Mouse (Mus musculus) heart, adult 2 months (tissue): Measurements from ENCODE around the gene Slc24a3. TPM values are rescaled to one million over a fixed set of nuclear protein-coding genes. Genes with fewer than 3 reads are reported as not detected.

ENCODE experiments used
- DNase-seq, 2 experiments: peaks; one replicate each; pipeline ENCODE4 v3.0.0; 2021
- H3K27ac ChIP-seq: fragments of 200-600 bp; 2 replicates; pipeline ENCODE4 v1.8.1; 2022
- H3K27me3 ChIP-seq: fragments of 200-500 bp; 2 replicates; pipeline ENCODE4 v1.6.1; 2012; ENCODE audit warnings: mild to moderate bottlenecking, low read length, inconsistent platforms, mixed read lengths; ENCODE audit not compliant: control insufficient read depth, insufficient read depth
- H3K36me3 ChIP-seq: fragments of 200-500 bp; 2 replicates; pipeline ENCODE4 v1.6.1; 2012; ENCODE audit warnings: low read length, inconsistent platforms; ENCODE audit not compliant: control insufficient read depth, insufficient read depth
- H3K4me1 ChIP-seq: fragments of 200-500 bp; 2 replicates; pipeline ENCODE4 v1.6.1; 2011; ENCODE audit warnings: low read length; ENCODE audit not compliant: control insufficient read depth, insufficient read depth
- H3K4me3 ChIP-seq: fragments of 200-600 bp; 2 replicates; pipeline ENCODE4 v1.8.1; 2022
- H3K79me2 ChIP-seq: fragments of 200-500 bp; replicated peaks from 2 replicates; pipeline ENCODE4 v1.6.1; 2012; ENCODE audit warnings: mild to moderate bottlenecking, inconsistent platforms, low read length, moderate library complexity, mixed read lengths; ENCODE audit not compliant: control insufficient read depth, insufficient read depth
- H3K9ac ChIP-seq: fragments of 200-500 bp; 2 replicates; pipeline ENCODE4 v1.6.1; 2012; ENCODE audit warnings: low read depth, mild to moderate bottlenecking, control low read depth, inconsistent platforms, low read length, mixed read lengths
- CTCF ChIP-seq: fragments of 200-600 bp; IDR thresholded peaks from 2 replicates; pipeline ENCODE4 v1.8.1; 2022; ENCODE audit warnings: antibody characterized with exemption, mild to moderate bottlenecking, moderate library complexity
- EP300 ChIP-seq: fragments of 200-500 bp; IDR thresholded peaks from 2 replicates; pipeline ENCODE4 v1.6.1; 2011; ENCODE audit warnings: low read depth, low read length, control low read depth; ENCODE audit not compliant: insufficient read depth
- POLR2A ChIP-seq: fragments of 200-500 bp; IDR thresholded peaks from 2 replicates; pipeline ENCODE4 v1.6.1; 2011; ENCODE audit warnings: mild to moderate bottlenecking, low read depth, low read length, control low read depth; ENCODE audit not compliant: insufficient read depth
- WGBS: fragments of 180-500 bp; shearing (Covaris S2); methylation state at CpG from one replicate; pipeline ENCODE4 v1.1.7; 2018; 5-methylcytosine and 5-hydroxymethylcytosine counted together
- intact Hi-C: fragments of 180-260 bp; cut with DNase I; formaldehyde crosslinking; loops from one replicate; pipeline ENCODE4 v1.15.1; 2025
- polyA plus RNA-seq: library from polyadenylated mRNA; depleted of rRNA; stranded (reverse); fragments of >200 nt; gene quantifications from 2 replicates; pipeline ENCODE4 v1.2.3, GENCODE M21; 2012
- total RNA-seq, 2 experiments: library from RNA; stranded (reverse); gene quantifications; 2 replicates each; pipeline ENCODE4 v1.2.3; 2021

The Slc24a3 gene
- total and polyA plus RNA-seq, 3 experiments, result 2.7 to 3.6 (median 2.8) TPM

- intact Hi-C loops, result no loop called here
- no peak for DNase-seq
- no peaks in the 10 kb centered on the region for H3K79me2 ChIP-seq
- H3K4me3 ChIP-seq, result no peak overlapping the region
- no peaks in the 10 kb centered on the region for H3K4me1 ChIP-seq
- no peak overlapping the region for H3K27ac ChIP-seq
- 61% methylated on average over 3 of the region's 3 CpGs for WGBS
- TF ChIP-seq CTCF (no peak), POLR2A (no peak), EP300 (no peak)
- no peaks in the 10 kb centered on the region for H3K36me3 ChIP-seq
- no peaks in the 10 kb centered on the region for H3K27me3 ChIP-seq
- H3K9ac ChIP-seq, result no peak overlapping the region
Observed at GRCm38 (mm10) chr2:145682924-145683323, 515.4 kb downstream of the Slc24a3 start.

DNA sequence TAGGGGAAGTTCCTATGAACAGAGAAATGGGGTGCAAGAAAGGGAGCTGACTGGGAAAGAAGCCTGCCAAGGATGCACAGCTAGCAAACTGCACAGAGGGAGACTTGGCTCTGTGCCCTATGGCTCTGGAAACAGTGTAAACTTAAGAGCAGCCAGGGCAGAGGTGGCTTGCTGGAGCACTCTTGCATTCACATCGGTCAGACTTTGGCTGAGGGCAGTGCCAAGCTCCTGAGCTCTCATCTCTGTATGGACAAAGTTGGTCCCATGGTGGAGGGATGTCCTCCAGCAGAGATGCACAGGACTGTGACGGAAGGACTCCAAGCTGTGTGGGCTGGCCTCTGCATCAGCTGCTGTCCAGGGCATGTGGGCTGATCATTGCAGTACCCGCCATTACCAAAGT is 516.0 kb downstream of the Slc24a3 start:
- DNase-seq, result peak; percentile 32 to 46
- Histone ChIP-seq H3K9ac (no peak overlapping the region), H3K27ac (no peak overlapping the region), H3K4me3 (no peak overlapping the region), H3K4me1 (no peaks in the 10 kb centered on the region), H3K27me3 (no peaks in the 10 kb centered on the region), H3K79me2 (no peaks in the 10 kb centered on the region), H3K36me3 (no peaks in the 10 kb centered on the region)
- TF ChIP-seq POLR2A, result no peak
- no peak for TF ChIP-seq CTCF
- no peak for TF ChIP-seq EP300
- intact Hi-C loops, result no loop called here
- 49% methylated on average over 3 of the region's 3 CpGs for WGBS

DNA sequence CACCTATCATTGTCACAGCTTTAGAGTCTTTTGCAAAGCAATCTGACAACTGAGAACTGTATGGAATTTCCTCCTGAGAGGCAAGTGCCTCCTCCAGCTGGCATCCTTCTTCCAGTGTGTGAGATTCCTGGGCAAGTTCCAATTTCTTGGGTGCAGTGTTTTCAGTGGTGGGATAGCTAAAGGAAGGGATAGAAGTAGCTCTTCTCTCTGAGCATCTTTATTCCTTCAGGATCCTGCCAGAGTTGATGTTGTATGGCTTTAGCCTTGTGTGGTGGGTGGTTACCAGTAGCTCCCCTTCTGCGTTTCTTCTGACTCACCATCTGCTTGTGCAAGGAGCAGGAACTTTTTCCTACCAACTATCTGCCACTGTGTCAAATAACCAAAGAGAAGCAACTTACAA is 516.6 kb downstream of the Slc24a3 start:
- Histone ChIP-seq H3K4me3 (no peak overlapping the region), H3K27ac (no peak overlapping the region), H3K27me3 (no peaks in the 10 kb centered on the region), H3K4me1 (no peaks in the 10 kb centered on the region), H3K79me2 (no peaks in the 10 kb centered on the region), H3K36me3 (no peaks in the 10 kb centered on the region), H3K9ac (no peak overlapping the region)
- 88% methylated on average over 1 of the region's 1 CpGs for WGBS
- intact Hi-C loops, result no loop called here
- no peak for DNase-seq
- TF ChIP-seq CTCF (no peak), EP300 (no peak), POLR2A (no peak)

DNA sequence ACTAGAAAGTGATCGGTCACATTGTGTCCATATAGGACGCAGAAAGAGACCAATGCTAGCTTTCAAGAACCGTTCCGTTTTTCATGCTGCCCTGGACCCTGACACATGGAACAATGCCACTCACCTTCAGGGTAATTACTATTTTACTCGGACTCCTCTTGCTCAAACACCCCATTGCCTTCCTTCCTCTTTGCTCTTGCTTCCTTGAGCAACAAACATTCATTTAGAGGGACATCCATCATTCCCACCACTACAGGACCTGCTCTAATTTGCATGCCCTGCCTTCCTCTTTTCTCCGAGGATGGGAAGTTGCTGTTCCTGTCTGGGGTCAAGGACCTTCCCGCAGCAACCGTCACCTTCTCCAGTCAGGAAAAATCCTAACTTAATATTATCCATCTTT is 517.3 kb downstream of the Slc24a3 start:
- intact Hi-C loops, result no loop called here
- Histone ChIP-seq H3K4me1 (no peaks in the 10 kb centered on the region), H3K36me3 (no peaks in the 10 kb centered on the region), H3K4me3 (no peak overlapping the region), H3K27ac (no peak overlapping the region), H3K9ac (no peak overlapping the region), H3K27me3 (no peaks in the 10 kb centered on the region), H3K79me2 (no peaks in the 10 kb centered on the region)
- TF ChIP-seq POLR2A, result no peak
- TF ChIP-seq EP300, result no peak
- TF ChIP-seq CTCF, result no peak
- DNase-seq, result no peak
- 71% methylated on average over 8 of the region's 8 CpGs for WGBS

GRCm38 (mm10) chr2:145686017-145686416 is 518.5 kb downstream of the Slc24a3 start:
- no peak overlapping the region for H3K27ac ChIP-seq
- no peaks in the 10 kb centered on the region for H3K4me1 ChIP-seq
- no peak overlapping the region for H3K9ac ChIP-seq
- no peak overlapping the region for H3K4me3 ChIP-seq
- H3K36me3 ChIP-seq, result no peaks in the 10 kb centered on the region
- no peaks in the 10 kb centered on the region for H3K79me2 ChIP-seq
- intact Hi-C loops, result no loop called here
- 72% methylated on average over 4 of the region's 4 CpGs for WGBS
- DNase-seq, result no peak
- no peaks in the 10 kb centered on the region for H3K27me3 ChIP-seq
- TF ChIP-seq POLR2A (no peak), EP300 (no peak), CTCF (no peak)

DNA sequence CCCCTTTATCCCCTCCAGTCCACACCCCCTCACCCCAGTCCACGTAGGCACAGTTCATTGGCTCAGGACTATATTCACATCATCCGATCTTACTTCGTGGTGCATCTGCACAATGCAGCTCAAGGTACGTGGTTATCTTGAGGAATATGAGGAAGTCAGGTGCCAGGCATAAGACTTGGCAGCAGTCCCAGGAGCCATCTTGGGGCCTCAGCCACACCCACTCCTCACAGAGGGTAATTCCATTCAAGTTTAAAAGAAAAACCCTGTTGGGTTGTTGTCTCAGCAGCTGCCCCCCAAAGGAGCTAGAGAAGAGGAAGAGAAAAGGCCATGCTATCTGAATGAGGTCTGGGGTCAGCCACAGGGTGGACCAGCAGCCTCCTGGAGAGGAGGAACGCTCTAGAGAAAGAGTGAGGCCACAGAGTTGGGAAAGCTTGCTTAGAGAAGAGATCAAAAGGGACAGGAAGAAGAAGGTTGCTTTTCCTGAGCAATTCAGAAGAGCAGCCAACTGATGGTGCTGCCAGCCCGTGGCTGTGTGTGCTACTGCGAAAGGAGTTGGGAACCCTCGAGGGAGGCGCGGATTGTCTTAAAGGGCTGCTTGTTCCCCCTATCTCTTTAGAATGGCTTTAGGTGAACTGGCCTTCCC is 523.9 kb downstream of the Slc24a3 start:
- 75% methylated on average over 10 of the region's 10 CpGs for WGBS
- H3K27me3 ChIP-seq, result no peaks in the 10 kb centered on the region
- no peak for DNase-seq
- H3K36me3 ChIP-seq, result no peaks in the 10 kb centered on the region
- no peak overlapping the region for H3K9ac ChIP-seq
- TF ChIP-seq POLR2A, result no peak
- no peak for TF ChIP-seq EP300
- TF ChIP-seq CTCF, result no peak
- intact Hi-C loops, result no loop called here
- H3K4me3 ChIP-seq, result no peak overlapping the region
- H3K79me2 ChIP-seq, result no peaks in the 10 kb centered on the region
- no peak overlapping the region for H3K27ac ChIP-seq
- no peaks in the 10 kb centered on the region for H3K4me1 ChIP-seq
